Mouse (Mus musculus): ENCODE results near the gene Olfr69.
"Not testable (repeated sequence)": the region's sequence is repeated elsewhere in the genome, so short reads cannot be mapped to it uniquely, and the experiment has no call there.

Olfr69 gene

DNA sequence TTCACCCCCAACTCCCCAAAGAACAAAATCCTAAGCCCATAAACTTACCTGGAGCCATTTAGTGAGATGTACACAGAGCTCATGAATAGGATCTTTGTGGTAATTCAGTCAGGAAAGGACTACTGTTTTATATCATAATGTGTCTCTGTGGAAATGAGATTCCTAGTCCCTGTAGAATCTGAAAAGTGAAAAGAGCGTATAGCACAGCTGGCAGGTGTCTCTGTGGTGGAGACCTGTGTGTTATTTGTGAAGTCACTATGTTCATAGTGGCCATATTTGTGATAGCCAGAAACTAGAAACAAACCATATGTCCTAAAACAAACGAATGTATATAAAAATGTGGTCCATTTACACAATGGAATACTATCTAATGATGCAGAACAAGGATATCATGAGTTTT is at the start of gene Olfr69:
TSS of gene Olfr69 (minus strand) at position 101 of the 400 bp plus-strand sequence.
- DNase-seq (ENCODE audit: low read depth, low spot score): no peak

DNA sequence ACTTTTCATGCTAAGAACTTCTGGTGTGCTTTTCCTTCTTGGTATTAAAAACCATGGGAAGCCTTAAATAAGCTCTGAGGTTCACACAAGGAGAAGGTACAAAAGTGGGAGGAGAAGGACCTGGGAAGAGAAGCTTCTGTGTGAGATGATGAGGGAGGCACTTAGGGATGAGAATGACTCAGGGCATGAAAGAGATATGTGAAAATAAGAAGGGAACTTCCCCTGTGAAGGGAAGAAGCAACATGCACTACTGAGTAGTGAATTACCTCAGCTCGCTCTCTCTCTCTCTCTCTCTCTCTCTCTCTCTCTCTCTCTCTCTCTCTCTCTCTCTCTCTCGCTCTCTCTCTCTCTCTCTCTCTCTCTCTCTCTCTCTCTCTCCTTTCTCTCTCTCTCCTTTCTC is 43.7 kb upstream of the Olfr69 start:
- DNase-seq (ENCODE audit: low read depth, low spot score): not testable (repeated sequence)

DNA sequence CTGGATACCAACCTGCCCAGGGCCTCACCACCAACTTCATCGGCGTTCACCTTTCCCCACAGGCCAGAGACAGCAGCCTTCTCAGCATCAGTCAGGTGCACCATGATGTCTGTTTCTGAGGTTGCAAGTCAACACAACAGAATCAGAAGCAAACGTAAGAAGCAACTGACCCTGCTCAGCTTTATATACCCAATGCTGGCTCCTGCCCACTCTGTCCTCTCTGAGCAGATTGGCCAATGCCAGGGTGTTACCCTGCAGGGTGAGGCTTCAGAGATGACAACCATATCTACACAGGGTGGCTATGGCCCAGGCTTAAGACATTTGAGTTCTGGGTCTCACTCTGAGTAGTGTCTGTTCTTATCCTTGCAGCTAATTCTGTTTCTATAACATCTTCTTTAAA is 42.4 kb upstream of the Olfr69 start, which contains the start of gene Hbb-bt:
TSS of gene Hbb-bt (minus strand) at position 231 of the 400 bp plus-strand sequence.
- no peak for DNase-seq (ENCODE audit: low read depth, low spot score)

DNA sequence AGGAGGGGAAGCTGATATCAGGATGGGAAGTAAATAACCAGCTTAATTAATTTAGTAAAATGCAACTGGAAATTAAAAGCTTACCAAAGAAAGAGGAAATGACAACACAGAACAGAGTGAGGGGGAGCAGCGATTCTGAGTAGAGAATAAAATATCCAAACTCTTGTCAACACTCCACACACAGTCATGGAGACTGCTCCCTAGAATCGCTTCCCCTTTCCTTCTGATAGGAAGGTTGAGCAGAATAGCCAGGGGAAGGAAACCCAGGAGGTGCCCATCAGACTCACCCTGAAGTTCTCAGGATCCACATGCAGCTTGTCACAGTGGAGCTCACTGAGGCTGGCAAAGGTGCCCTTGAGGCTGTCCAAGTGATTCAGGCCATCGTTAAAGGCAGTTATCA is 41.8 kb upstream of the Olfr69 start:
- DNase-seq (ENCODE audit: low read depth, low spot score): not testable (repeated sequence)

DNA sequence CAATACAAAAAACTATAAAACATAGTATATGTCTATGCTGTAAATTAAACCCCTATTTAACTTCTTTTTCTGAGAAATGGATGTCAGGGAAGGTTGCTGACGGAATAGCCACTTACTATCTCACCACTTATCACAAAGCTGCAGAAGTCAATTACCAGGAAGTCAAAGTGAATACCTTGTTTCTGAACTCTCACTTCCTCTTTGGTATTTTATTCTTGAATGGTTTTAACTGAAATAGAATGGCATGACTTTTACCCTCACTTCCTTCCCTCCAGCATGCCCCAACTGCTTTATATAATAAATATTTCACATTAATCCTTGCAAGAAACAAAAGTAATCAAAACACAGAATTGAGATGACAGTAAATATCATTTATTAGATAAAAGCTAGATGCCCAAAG is 40.8 kb upstream of the Olfr69 start:
- DNase-seq (ENCODE audit: low read depth, low spot score): no peak

DNA sequence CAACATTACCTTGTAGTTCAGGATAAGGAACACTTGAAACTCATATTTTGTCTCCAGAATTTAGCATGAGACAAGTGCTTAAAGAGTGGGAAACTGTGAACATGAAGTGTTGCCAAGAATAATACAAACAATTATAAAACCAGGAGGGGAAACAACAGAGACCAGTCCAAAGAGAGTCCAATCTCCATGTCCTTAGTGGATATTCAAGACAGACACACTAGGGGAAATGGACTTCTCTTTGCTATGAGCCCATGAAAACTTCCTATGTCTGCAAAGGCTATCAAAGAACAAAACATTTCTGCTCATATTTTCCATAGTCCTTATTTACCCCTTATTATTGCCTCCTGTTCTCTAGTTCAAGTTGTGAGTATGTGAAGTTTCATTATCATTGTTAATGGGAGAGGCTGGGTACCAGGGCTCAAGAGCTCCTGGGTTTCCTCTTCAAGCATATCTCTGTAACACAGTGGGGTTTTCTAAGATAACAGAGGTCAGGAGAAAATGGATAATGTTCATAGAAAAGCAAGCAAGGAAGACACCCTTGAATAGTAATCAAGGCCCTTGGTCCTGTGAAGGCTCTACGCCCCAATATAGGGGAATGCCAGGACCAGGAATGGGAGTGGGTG is 39.9 kb upstream of the Olfr69 start:
- no peak for DNase-seq (ENCODE audit: low read depth, low spot score)

DNA sequence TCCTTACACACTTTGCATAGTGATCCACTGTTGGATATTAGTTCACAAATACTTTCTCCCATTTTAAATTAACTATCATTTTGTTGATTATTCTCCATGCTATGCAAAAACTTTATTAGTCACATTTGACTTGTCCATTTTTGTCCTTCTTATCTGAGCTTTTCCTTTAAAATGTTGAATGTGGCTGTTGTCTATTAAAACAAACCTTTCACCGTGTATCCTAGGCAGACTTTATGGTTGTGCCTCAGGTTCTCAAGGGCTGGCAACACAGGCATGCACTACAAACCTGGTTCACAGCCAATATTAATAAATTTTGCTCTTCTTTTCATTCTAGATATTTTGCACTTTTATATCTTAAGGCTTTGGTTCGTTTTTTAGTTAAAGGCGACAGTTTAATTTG is 39.4 kb upstream of the Olfr69 start:
- DNase-seq (ENCODE audit: low read depth, low spot score): no peak

DNA sequence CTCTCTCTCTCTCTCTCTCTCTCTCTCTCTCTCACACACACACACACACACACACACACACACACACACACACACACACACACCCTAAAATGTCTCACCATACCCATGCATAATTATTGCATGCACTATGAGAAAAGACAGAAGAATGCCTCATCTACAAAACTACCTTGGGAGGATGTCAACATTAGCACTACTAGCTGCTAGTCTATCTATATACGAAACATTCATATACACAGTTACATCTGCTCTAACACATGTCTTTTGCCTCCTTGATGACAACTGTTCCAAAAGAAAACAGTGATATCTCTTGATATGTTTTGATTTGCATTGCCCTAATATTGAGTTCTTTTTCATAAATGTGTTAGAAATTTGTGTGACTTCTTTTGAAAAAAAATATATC is 38.9 kb upstream of the Olfr69 start:
- DNase-seq (ENCODE audit: low read depth, low spot score): no peak

DNA sequence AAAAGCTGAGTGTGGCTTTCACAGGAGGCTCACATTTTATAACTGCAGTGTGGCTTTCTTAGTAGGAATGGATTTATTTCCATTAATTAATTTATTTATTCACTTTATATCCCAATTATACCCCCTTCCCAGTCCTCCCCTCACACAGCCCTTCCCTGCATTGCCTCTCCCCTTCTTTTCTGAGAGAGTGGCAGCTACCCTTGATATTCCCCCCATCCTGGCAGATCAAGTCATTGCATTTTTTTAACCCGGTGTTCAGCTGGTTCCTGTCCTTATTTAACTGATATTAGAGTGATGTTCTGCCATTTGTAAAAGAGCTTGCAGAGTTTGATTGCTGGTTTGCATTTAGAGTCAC is 38.4 kb upstream of the Olfr69 start:
- DNase-seq (ENCODE audit: low read depth, low spot score): no peak

DNA sequence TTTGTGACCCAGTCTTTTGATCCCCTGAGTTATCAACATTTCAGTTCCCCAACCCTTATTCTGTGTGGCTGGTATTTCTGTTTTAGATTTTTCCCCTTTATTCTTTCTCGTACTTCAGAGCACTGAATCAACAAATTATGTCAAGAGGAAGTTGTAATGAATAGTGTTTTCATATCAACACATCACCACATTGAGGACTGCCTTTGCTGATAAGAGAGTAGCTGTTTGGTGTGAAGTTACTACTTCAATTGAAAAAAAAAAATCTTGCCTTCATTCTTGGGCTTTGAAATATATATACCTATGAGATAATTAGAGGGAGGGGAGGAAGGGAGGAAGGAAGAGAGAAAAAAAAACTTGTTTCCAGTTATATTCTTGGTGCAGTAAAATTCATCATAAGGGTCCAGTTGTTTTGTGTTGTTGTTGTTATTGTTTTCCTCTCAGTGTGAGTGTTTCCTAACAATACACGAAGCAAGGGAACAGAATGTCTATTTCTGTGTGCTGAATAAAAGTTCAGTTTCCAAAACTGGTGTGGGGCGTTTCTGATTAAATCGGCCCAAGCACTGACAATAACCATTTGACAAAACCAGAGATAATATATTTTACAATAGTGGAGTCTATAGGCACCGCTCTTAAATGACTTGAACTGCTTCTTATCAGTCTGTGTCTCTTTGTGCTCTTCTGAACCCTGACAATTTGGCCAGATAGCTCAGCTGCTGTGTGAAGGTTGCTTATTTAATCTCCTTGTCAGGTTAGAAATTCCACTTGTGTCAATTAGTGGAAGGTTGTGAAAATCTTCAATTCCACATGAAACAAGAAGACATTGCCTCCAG is 37.8 kb upstream of the Olfr69 start:
- no peak for DNase-seq (ENCODE audit: low read depth, low spot score)

DNA sequence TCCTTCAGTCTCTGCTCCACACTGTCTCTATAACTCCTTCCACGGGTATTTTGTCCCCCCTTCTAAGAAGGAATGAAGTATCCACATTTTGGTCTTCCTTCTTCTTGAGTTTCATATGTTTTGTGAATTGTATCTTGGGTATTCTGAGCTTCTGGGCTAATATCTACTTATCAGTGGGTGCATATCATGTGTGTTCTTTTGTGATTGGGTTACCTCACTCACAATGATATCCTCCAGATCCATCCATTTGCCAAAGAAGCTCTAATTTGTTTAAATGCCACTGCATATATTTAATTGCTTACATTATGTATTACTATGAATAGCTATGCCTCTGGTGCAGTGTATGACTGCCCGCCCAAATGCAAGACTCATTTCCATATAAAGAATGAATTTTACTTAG is 36.7 kb upstream of the Olfr69 start:
- DNase-seq (ENCODE audit: low read depth, low spot score): not testable (repeated sequence)

DNA sequence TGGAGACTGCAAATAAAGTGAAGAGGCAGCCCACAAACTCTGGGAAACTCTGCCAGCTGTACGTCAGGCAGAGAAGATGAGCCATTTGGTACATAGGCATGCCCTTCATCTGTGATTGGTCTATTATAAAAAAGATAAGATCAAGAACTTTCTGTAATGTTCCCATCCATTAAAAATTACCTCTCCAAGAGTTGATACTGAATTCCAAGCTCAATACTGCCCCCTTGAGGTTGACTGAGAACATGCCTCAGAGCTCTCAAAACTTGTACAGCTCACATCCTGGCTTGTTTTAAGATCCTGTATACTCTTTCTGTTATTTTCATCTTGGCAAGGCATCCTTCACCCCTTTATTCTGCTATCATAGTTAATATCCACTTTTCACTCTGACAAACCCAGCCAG is 35.5 kb upstream of the Olfr69 start:
- no peak for DNase-seq (ENCODE audit: low read depth, low spot score)

DNA sequence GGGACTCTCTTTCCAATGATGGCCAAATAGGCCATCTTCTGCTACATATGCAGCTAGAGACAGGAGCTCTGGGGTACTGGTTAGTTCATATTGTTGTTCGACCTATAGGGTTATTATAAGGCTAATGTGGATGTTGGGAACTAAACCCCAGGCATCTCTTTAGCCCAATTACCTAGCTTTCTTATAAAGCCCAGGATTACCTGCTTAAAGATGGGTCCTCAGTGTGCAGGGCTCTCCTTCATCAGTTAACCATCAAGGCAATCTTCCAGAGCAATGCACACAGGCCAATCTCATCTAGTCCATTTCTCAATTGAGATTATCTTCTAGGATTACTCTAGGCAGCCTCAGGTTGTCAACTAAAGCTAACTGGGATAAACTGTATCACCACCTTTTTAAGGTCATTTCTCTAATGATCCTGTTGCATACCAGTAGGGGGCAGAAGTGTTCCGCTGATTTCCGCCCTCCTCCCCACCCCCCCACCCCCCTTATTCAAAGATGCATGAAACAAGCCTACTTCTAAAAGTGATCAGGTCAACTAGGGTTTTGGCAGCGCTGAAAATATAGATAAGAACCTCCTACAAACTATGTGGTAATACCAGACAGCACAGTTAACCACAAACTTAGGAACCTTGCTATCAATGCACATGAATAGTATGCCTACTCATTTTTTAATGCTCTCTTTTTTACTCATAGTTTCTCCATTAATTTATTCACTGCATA is 21.4 kb upstream of the Olfr69 start:
- DNase-seq (ENCODE audit: low read depth, low spot score): no peak

DNA sequence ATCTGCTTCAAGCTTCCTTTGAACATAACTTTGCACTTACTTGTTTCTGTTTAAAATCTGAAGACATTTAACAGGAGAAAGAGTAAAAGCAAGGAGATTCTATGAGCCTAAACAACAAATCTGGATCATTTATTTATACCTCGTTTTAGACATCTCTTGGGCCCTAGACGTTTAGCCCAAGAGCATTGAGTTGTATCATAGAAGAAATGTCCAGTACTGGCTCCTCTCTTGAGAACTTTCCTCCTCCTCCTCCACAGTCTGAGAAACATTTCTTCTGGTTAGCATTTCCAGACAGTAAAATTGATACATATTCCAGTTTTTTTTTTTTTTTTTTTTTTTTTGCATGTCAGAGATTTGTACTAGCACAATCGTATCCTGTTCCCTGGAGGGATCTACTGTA is 20.3 kb upstream of the Olfr69 start, which contains the start of gene Olfr67:
TSS of gene Olfr67 (minus strand) at position 101 of the 400 bp plus-strand sequence.
- no peak for DNase-seq (ENCODE audit: low read depth, low spot score)

DNA sequence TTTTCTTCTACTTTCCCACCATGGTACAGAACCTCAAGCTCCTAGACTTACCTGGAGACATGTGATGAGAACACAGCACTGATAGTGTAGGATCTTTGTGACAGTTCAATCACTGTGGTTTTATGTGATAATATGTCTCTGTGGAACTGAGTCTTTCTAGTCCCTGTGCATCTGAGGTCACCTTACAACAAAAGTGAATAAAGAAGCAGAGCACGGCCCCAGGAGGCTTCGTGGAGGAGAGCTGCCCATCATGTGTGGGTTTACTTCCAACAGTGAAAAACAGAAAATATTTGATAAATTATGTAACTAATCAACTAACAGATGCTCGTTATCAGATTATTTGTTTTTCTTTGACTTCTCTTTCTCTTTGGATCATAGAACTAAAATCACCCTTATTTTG is 8.2 kb upstream of the Olfr69 start, which contains the start of gene Olfr68:
TSS of gene Olfr68 (minus strand) at position 101 of the 400 bp plus-strand sequence.
- DNase-seq (ENCODE audit: low read depth, low spot score): no peak

DNA sequence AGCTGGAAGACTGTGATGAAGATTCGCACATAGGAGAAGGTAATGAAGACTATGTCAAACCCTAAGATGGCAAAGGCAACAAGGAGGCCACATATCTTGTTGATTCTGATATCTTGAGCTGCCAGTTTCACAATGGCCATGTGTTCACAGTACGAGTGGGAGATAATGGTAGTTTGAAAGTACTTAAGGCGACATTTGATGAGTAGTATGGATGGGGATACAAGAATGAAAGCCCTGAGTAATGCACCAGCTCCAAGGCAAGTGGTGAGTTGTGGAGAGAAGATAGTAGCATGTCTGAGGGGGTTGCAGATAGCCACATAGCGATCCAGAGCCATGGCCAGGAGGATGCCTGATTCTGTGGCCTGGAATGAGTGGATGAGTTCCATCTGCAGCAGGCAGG is 6.3 kb upstream of the Olfr69 start:
- DNase-seq (ENCODE audit: low read depth, low spot score): not testable (repeated sequence)

DNA sequence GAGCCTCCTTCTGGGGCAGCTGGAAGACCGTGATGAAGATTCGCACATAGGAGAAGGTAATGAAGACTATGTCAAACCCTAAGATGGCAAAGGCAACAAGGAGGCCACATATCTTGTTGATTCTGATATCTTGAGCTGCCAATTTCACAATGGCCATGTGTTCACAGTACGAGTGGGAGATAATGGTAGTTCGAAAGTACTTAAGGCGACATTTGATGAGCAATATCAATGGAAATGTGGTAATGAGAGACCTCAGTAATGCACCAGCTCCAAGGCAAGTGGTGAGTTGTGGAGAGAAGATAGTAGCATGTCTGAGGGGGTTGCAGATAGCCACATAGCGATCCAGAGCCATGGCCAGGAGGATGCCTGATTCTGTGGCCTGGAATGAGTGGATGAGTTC is 3.7 kb downstream of the Olfr69 start:
- not testable (repeated sequence) for DNase-seq (ENCODE audit: low read depth, low spot score)

DNA sequence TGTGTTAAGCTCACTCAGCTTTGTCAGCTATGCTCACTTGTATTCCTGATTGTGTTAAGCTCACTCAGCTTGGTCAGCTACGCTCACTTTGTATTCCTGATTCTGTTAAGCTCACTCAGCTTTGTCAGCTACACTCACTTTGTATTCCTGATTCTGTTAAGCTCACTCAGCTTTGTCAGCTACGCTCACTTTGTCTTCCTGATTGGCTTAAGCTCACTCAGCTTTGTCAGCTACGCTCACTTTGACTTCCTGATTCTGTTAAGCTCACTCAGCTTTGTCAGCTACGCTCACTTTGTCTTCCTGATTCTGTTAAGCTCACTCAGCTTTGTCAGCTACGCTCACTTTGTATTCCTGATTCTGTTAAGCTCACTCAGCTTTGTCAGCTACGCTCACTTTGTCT is 9.2 kb downstream of the Olfr69 start:
- not testable (repeated sequence) for DNase-seq (ENCODE audit: low read depth, low spot score)

DNA sequence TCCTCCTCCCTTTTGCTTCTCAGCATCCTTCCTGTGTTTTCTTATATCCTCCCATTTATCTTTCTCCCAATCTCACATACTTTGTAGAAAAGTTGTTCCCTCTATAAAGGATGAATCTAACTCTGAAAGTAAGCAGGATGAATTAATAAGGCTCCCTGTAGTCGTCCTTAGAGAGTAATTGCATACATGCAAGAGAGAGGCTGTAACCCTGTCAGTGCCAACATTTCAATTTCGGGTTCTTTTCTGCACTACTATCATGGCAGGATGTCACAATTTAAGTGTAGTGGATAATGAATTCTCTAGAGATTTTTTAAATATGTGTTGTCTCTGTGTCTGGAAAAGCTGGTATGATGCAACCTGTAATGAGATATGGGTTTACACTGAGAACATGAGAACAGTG is 14.2 kb downstream of the Olfr69 start, which contains the start of gene Olfr630:
TSS of gene Olfr630 (minus strand) at position 101 of the 400 bp plus-strand sequence.
- no peak for DNase-seq (ENCODE audit: low read depth, low spot score)

DNA sequence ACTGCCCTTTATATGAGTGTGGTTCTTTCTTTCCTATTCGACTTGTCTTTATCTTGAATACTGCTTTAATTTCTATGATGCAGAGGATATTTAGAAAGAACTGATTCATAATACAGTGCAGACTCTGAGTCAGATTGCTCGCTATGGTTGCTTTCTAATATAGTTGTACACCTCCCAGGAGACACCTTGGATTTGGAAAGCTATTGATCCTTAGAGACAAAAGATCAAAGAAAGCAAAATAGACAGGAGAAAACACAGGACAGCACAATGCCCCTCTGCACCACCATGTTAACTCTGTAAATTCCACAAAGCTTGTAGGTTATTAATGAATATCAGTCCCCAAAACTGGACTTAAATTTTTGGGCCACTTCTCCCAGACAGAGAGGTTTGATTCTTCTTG is 26.6 kb downstream of the Olfr69 start, which contains the start of gene Olfr629:
TSS of gene Olfr629 (minus strand) at position 101 of the 400 bp plus-strand sequence.
- no peak for DNase-seq (ENCODE audit: low read depth, low spot score)

DNA sequence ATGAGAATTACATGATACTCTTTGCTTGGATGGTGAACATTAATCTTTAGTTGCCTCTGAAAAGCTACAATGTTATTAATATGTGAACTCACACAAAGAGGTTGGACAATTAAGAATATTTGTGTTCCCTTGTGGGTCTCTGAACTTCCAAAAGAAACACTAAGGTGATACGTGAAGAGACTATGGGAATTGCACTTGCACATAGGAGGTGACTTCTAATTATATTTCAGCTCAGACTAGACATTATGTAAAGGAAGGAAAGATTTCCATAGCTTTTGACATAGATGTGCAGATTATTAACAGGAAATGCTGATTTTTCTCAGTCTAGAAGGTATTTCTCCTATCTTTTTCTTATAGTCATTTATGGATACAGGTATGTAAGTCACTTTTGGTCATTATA is 41.3 kb downstream of the Olfr69 start, which contains the start of gene Olfr628:
TSS of gene Olfr628 (plus strand) at position 301 of the 400 bp plus-strand sequence.
- no peak for DNase-seq (ENCODE audit: low read depth, low spot score)

DNA sequence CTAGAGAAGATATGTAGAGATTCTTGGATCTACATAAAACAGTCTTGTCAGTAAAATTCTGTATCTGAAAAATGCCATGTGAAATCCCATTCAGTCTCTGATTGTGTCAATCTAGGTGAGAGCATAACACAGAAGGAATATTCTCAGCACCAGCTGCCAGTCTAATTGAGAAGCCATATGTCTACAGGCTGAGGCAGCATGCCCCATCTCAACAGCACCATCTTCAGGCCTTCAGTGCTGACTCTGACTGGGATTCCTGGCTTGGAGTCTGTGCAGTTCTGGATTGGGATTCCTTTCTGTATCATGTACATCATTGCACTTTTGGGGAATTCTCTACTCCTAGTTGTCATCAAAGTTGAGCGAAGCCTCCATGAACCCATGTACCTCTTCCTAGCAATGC is 55.0 kb downstream of the Olfr69 start:
- not testable (repeated sequence) for DNase-seq (ENCODE audit: low read depth, low spot score)

Measured in brain, embryonic 18.5 days (tissue).